Mouse (Mus musculus) stomach, embryonic 15.5 days (tissue): Measurements from ENCODE around the gene Dicer1. TPM values are rescaled to one million over a fixed set of nuclear protein-coding genes. Genes with fewer than 3 reads are reported as not detected.

ENCODE experiments used
- ATAC-seq: fragments of 200-750 bp; cut with Nextera tagmentation; 2 replicates; pipeline ENCODE4 v1.8.0; 2017; ENCODE audit warnings: low read depth, moderate number of reproducible peaks, moderate TSS enrichment; ENCODE audit not compliant: insufficient read depth, low FRiP score
- H3K27ac ChIP-seq: fragments of 300-500 bp; sonication (generic); 2 replicates; pipeline ENCODE4 v1.5.1; 2015; ENCODE audit warnings: mild to moderate bottlenecking, inconsistent platforms
- H3K27me3 ChIP-seq: fragments of 300-500 bp; sonication (generic); replicated peaks from 2 replicates; pipeline ENCODE4 v1.6.1; 2015; ENCODE audit warnings: inconsistent platforms
- H3K36me3 ChIP-seq: fragments of 300-500 bp; sonication (generic); 2 replicates; pipeline ENCODE4 v1.6.1; 2015; ENCODE audit warnings: inconsistent platforms
- H3K4me1 ChIP-seq: fragments of 300-500 bp; sonication (generic); 2 replicates; pipeline ENCODE4 v1.6.1; 2015; ENCODE audit warnings: inconsistent platforms
- H3K4me2 ChIP-seq: fragments of 300-500 bp; sonication (generic); 2 replicates; pipeline ENCODE4 v1.6.1; 2015; ENCODE audit warnings: mild to moderate bottlenecking, inconsistent platforms
- H3K4me3 ChIP-seq: fragments of 300-500 bp; sonication (generic); replicated peaks from 2 replicates; pipeline ENCODE4 v1.5.1; 2015; ENCODE audit warnings: inconsistent platforms
- H3K9ac ChIP-seq: fragments of 300-500 bp; sonication (generic); 2 replicates; pipeline ENCODE4 v1.6.1; 2015; ENCODE audit warnings: inconsistent platforms
- H3K9me3 ChIP-seq: fragments of 300-500 bp; sonication (generic); 2 replicates; pipeline ENCODE4 v1.6.1; 2016; ENCODE audit warnings: inconsistent platforms
- WGBS: fragments of 180-500 bp; shearing (Covaris S2); methylation state at CpG from one replicate; pipeline ENCODE4 v1.1.7; 2015; 5-methylcytosine and 5-hydroxymethylcytosine counted together
- polyA plus RNA-seq: library from polyadenylated mRNA; unstranded; fragments of >200 nt; fragmentation: Nextera tagmentation; extraction: Ambion mirVana; gene quantifications from 2 replicates; pipeline ENCODE4 v1.2.1, GENCODE M21; 2015

Gene Dicer1
- polyA plus RNA-seq, 1 experiment from 2014 or later = 31.4 TPM

- Histone ChIP-seq H3K9ac (no peak overlapping the region), H3K4me3 (no peak overlapping the region), H3K27me3 (no peaks in the 10 kb centered on the region), H3K36me3 (peaks cover 39% of the 10 kb centered on the region), H3K4me2 (no peak overlapping the region), H3K9me3 (no peaks in the 10 kb centered on the region), H3K4me1 (no peaks in the 10 kb centered on the region), H3K27ac (no peak overlapping the region)
- 58% methylated on average over 8 of the region's 8 CpGs for WGBS
- ATAC-seq = no peak
Measured at GRCm38 (mm10) chr12:104699753-104700152, 52.0 kb downstream of the Dicer1 start.

GRCm38 (mm10) chr12:104695514-104695913, 56.2 kb downstream of the Dicer1 start:
- WGBS = 86% methylated on average over 2 of the region's 2 CpGs
- Histone ChIP-seq H3K9ac (no peak overlapping the region), H3K27me3 (no peaks in the 10 kb centered on the region), H3K27ac (no peak overlapping the region), H3K36me3 (peaks cover 41% of the 10 kb centered on the region), H3K4me1 (no peaks in the 10 kb centered on the region), H3K4me2 (no peak overlapping the region), H3K4me3 (no peak overlapping the region), H3K9me3 (no peaks in the 10 kb centered on the region)
- ATAC-seq = no peak

- Histone ChIP-seq H3K4me1 (no peaks in the 10 kb centered on the region), H3K27ac (no peak overlapping the region), H3K9me3 (no peaks in the 10 kb centered on the region), H3K36me3 (peaks cover 43% of the 10 kb centered on the region), H3K27me3 (no peaks in the 10 kb centered on the region), H3K4me3 (no peak overlapping the region), H3K9ac (no peak overlapping the region), H3K4me2 (no peak overlapping the region)
- no peak for ATAC-seq
- WGBS = 85% methylated on average over 12 of the region's 12 CpGs
Measured at GRCm38 (mm10) chr12:104692864-104693263, 58.9 kb downstream of the Dicer1 start.

GRCm38 (mm10) chr12:104690412-104690811, 61.3 kb downstream of the Dicer1 start:
- Histone ChIP-seq H3K4me2 (no peak overlapping the region), H3K4me3 (no peak overlapping the region), H3K4me1 (no peaks in the 10 kb centered on the region), H3K9me3 (no peaks in the 10 kb centered on the region), H3K27ac (no peak overlapping the region), H3K9ac (no peak overlapping the region), H3K36me3 (peaks cover 29% of the 10 kb centered on the region), H3K27me3 (no peaks in the 10 kb centered on the region)
- WGBS = 71% methylated on average over 7 of the region's 7 CpGs
- ATAC-seq = no peak

- peaks cover 15% of the 10 kb centered on the region for H3K36me3 ChIP-seq
- H3K9me3 ChIP-seq = no peaks in the 10 kb centered on the region
- 80% methylated on average over 11 of the region's 11 CpGs for WGBS
- H3K4me1 ChIP-seq = no peaks in the 10 kb centered on the region
- no peaks in the 10 kb centered on the region for H3K27me3 ChIP-seq
- ATAC-seq = no peak
- H3K9ac ChIP-seq = no peak overlapping the region
- H3K4me3 ChIP-seq = no peak overlapping the region
- H3K4me2 ChIP-seq = no peak overlapping the region
- H3K27ac ChIP-seq = no peak overlapping the region
Measured at GRCm38 (mm10) chr12:104688870-104689269, 62.9 kb downstream of the Dicer1 start.

- Histone ChIP-seq H3K4me3 (no peak overlapping the region), H3K27ac (no peak overlapping the region), H3K4me2 (no peak overlapping the region), H3K9me3 (no peaks in the 10 kb centered on the region), H3K4me1 (no peaks in the 10 kb centered on the region), H3K27me3 (no peaks in the 10 kb centered on the region), H3K9ac (no peak overlapping the region), H3K36me3 (no peaks in the 10 kb centered on the region)
- no peak for ATAC-seq
- 77% methylated on average over 8 of the region's 8 CpGs for WGBS
Measured at GRCm38 (mm10) chr12:104684411-104684931, 67.3 kb downstream of the Dicer1 start.

GRCm38 (mm10) chr12:104679819-104680132, 72.0 kb downstream of the Dicer1 start:
- WGBS = 41% methylated on average over 8 of the region's 8 CpGs
- peaks cover 3% of the 10 kb centered on the region for H3K4me1 ChIP-seq
- H3K9ac ChIP-seq = no peak overlapping the region
- ATAC-seq = no peak
- no peaks in the 10 kb centered on the region for H3K36me3 ChIP-seq
- H3K27me3 ChIP-seq = no peaks in the 10 kb centered on the region
- no peak overlapping the region for H3K4me2 ChIP-seq
- no peak overlapping the region for H3K27ac ChIP-seq
- no peaks in the 10 kb centered on the region for H3K9me3 ChIP-seq
- H3K4me3 ChIP-seq = no peak overlapping the region

DNA sequence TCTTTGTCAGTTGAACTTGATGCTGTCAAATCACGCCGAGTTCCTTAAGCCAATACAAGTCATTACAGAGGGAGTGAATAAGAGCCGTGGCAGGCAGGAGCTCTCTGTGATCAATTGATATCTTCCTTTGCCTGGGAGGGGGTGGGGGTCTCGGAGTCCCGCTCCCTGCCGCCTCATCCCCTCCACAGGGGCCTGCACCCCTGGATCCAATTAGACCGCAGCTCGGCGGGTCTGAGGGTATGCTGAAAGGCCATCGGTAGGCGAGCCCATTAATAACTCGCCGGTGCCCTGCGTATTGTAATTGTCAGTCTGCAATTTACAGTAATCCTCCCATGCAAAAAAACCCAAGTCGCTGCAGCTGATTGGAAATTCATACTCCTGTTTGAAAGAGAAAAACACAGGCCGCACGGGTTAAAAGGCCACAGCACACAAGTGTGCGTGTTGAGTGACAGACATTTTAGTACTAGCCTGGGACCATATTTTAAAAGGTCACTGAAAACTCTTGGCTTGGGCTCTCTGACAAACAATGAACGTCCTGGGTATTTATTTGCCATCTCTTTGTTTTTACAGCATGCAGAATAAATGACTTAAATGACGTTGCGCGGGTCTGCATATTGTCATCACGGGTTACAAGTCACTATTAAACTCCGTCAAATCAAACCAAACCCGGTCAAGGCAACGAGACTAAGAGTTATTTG, 72.5 kb downstream of the Dicer1 start:
- H3K27ac ChIP-seq = no peak overlapping the region
- no peaks in the 10 kb centered on the region for H3K36me3 ChIP-seq
- H3K4me3 ChIP-seq = no peak overlapping the region
- WGBS = 39% methylated on average over 26 of the region's 26 CpGs
- H3K4me1 ChIP-seq = peaks cover 3% of the 10 kb centered on the region
- H3K27me3 ChIP-seq = no peaks in the 10 kb centered on the region
- no peak for ATAC-seq
- H3K9ac ChIP-seq = no peak overlapping the region
- no peak overlapping the region; the same call in 1 of the 2 replicates for H3K4me2 ChIP-seq
- no peaks in the 10 kb centered on the region for H3K9me3 ChIP-seq

- peaks cover 3% of the 10 kb centered on the region for H3K4me1 ChIP-seq
- H3K4me2 ChIP-seq = no peak overlapping the region
- no peak overlapping the region for H3K27ac ChIP-seq
- H3K9me3 ChIP-seq = no peaks in the 10 kb centered on the region
- H3K36me3 ChIP-seq = no peaks in the 10 kb centered on the region
- no peak overlapping the region for H3K9ac ChIP-seq
- H3K27me3 ChIP-seq = no peaks in the 10 kb centered on the region
- no peak overlapping the region for H3K4me3 ChIP-seq
- 29% methylated on average over 13 of the region's 14 CpGs for WGBS
- ATAC-seq = no peak
Measured at GRCm38 (mm10) chr12:104678462-104678861, 73.3 kb downstream of the Dicer1 start.

DNA sequence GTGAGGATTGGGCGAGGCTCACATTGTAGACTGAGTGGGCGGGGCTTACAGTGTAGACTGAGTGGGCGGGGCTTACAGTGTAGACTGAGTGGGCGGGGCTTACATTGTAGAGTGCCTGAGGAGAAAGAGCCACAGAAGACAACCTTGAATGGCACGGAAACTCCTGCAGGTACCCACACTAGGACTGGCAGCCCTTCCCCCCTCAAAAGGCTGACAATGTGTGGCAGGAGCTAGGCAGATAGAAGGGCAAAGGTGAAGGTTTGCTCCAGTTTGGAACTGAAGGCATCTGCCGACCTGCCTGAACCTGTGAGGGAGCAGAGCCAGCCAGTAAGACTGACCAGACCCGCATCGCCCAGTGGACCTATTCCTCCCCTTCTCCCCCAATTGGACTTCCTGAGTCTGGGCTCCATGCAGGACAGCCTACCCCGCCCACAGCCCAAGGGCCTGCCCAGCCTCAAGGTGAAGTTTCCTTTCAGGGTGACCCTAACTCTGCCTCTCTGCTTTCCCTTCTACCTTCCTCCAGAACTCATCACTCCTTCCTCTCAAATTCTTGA, 74.3 kb downstream of the Dicer1 start:
- WGBS = 88% methylated on average over 9 of the region's 9 CpGs
- H3K9ac ChIP-seq = no peak overlapping the region
- H3K4me3 ChIP-seq = no peak overlapping the region
- no peaks in the 10 kb centered on the region for H3K9me3 ChIP-seq
- peaks cover 3% of the 10 kb centered on the region for H3K4me1 ChIP-seq
- H3K27me3 ChIP-seq = no peaks in the 10 kb centered on the region
- ATAC-seq = no peak
- no peak overlapping the region for H3K4me2 ChIP-seq
- H3K36me3 ChIP-seq = no peaks in the 10 kb centered on the region
- H3K27ac ChIP-seq = no peak overlapping the region

DNA sequence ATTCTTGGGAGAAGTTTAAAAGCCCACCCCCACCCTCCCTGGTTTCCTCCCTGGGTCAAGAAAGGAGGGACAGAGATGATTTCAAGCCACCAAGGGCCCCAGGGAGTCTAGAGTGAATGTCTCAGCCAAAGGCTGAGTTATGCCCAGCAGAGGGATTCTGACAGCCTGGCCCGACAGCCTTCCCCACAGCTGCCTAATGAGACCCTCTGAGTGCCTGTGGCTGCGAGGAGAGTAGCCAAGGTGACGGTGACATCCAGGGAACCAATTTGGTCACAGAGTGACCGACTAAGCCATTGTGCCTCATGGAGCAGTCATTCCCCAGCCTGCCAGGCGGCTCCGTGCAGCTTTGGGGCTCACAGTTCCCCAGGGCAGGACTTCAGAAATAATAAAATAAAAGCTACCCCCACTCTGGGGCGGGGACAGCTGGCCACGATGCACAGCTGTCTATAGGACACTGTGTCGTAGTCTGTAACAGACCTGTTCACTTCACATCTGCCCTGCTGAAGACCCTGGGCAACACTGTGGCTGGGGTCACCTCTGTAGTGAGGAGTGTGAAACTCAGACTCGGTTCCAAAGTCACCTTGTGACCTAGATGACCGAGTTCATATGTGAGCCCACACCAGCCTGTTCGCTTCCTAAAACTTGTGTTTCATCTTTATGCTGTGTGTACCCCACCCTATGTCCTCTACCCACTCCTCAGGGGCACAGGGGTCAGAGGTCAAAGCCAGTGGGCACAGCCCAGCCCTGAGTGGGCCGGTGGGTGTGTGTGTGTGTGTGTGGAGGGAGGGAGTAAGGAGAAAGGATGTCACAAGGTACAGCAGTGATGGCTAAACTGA, 75.0 kb downstream of the Dicer1 start:
- H3K27ac ChIP-seq = no peak overlapping the region
- H3K4me1 ChIP-seq = peaks cover 3% of the 10 kb centered on the region
- no peak overlapping the region for H3K4me2 ChIP-seq
- peak; percentile 52; the same call in 1 of the 2 replicates for ATAC-seq
- WGBS = 83% methylated on average over 13 of the region's 13 CpGs
- H3K9me3 ChIP-seq = no peaks in the 10 kb centered on the region
- H3K36me3 ChIP-seq = no peaks in the 10 kb centered on the region
- H3K27me3 ChIP-seq = no peaks in the 10 kb centered on the region
- no peak overlapping the region for H3K9ac ChIP-seq
- no peak overlapping the region for H3K4me3 ChIP-seq

- Histone ChIP-seq H3K27ac (no peak overlapping the region), H3K4me3 (no peak overlapping the region), H3K4me2 (no peak overlapping the region), H3K9me3 (no peaks in the 10 kb centered on the region), H3K36me3 (no peaks in the 10 kb centered on the region), H3K27me3 (no peaks in the 10 kb centered on the region), H3K4me1 (no peaks in the 10 kb centered on the region; the same call in 1 of the 2 replicates), H3K9ac (no peak overlapping the region)
- WGBS = 42% methylated on average over 5 of the region's 5 CpGs
- ATAC-seq = no peak
Measured at GRCm38 (mm10) chr12:104672976-104673375, 78.8 kb downstream of the Dicer1 start.
